In the genomic region with DNA sequence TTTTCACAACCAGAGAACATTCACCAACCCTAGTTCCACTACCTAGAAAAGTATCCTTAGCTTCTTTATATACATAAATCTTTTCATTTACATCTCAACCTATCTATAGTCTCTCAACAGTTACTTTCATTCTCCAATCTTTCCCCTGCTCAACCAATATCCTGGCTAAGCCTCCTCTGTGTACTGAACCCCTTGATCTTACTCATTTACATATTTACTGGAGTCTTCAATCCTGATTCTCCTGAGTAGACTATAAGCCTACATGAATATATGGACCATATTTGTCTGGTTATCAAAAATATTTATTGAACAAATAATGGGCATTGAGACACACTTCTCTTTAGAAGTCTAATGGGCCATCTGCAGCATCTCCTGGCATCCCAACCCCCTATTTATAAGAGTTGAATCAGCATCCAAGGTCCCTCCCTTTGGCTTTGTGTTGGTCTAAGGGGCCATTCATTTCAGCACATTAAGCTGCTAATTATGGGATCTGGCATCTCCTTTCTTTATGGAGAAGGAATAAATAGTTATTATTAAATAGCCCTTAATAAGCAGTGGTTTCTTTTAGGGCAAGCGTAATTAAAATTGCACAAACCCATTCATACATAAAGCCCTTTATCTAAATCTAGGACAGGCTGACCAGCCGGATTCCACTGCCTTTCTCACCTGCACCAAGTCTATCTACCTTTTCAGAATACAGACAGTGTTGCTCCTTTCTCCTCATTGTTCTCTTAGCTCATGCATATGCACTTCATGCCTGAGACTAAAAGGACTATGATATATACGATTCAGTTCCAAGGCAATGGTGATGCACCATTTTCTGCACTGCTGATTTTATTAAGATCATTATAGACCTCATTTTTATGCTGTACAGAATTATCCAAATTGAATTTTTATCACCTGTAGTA, we compare ENCODE assay signal across 20 mouse cellular contexts.
DNase-seq lines count a peak whose midpoint lies in the region; ATAC-seq and TF ChIP-seq lines count a peak whose summit lies in the region.
"Had no signal": no experiment of that assay in that cellular context is flagged by ENCODE, and none has a peak within 500 bp of the region (broad histone marks: within the 10 kb centered on the region; RNA-seq: fewer than 3 reads in every experiment).

No protein-coding gene starts in this region.

- peaks cover 7% of the 10 kb centered on the region; the same call in 1 of the 2 replicates for H3K4me1 ChIP-seq in forebrain, embryonic 13.5 days
- H3K4me1 ChIP-seq in forebrain, postnatal 0 days (ENCODE audit: insufficient read depth) = no peaks in the 10 kb centered on the region
- H3K4me1 ChIP-seq: embryonic facial prominence, embryonic 15.5 days; heart, embryonic 10.5 days; hindbrain, embryonic 12.5 days had no signal

- no peak for TF ChIP-seq POLR2A in brain, embryonic 14.5 days (IDR thresholded peaks at IDR 0.05; ENCODE audit: borderline replicate concordance, extremely low read depth, insufficient read depth, insufficient read length, poor library complexity, severe bottlenecking)

- TF ChIP-seq CTCF in brain, embryonic 14.5 days (IDR thresholded peaks at IDR 0.05; ENCODE audit: borderline replicate concordance, extremely low read depth, insufficient read depth, insufficient read length) = no peak
- TF ChIP-seq CTCF in forebrain, postnatal 0 days (IDR thresholded peaks at IDR 0.05; ENCODE audit: low read depth) = no peak
- no peak for TF ChIP-seq CTCF in gastrocnemius, adult 2 months (IDR thresholded peaks at IDR 0.05)

- peak; percentile 39 for DNase-seq in heart, adult 11 months
- no peak for DNase-seq in heart, adult 8-10 months (ENCODE audit: low spot score)
- DNase-seq in brain, embryonic 14.5 days (ENCODE audit: low read depth) = peak; percentile 80
- no peak for DNase-seq in forebrain, postnatal 0 days
- DNase-seq in gastrocnemius, adult 2 months = no peak
- DNase-seq in left cerebral cortex, postnatal 36 days (ENCODE audit: low spot score in 2 of 2) = no peak
- DNase-seq: adrenal gland, adult 8-10 months; cerebellum, adult 18-20 months; cerebellum, adult 9-11 months; cerebellum, postnatal 36 days; gastrocnemius, postnatal 14 days; heart, postnatal 10 days; heart, postnatal 4 days; kidney, adult 18-20 months had no signal

- H3K36me3 ChIP-seq in forebrain, embryonic 13.5 days (ENCODE audit: poor library complexity, severe bottlenecking) = no peaks in the 10 kb centered on the region
- no peaks in the 10 kb centered on the region for H3K36me3 ChIP-seq in forebrain, postnatal 0 days (ENCODE audit: insufficient read depth)
- H3K36me3 ChIP-seq: embryonic facial prominence, embryonic 15.5 days; heart, embryonic 10.5 days; hindbrain, embryonic 12.5 days had no signal

- no peak overlapping the region for H3K4me3 ChIP-seq in forebrain, embryonic 13.5 days
- H3K4me3 ChIP-seq in forebrain, postnatal 0 days (ENCODE audit: low read depth, low read length) = no peak overlapping the region
- no peak overlapping the region for H3K4me3 ChIP-seq in gastrocnemius, adult 2 months
- H3K4me3 ChIP-seq: embryonic facial prominence, embryonic 15.5 days; erythroblast, embryonic 14.5 days; heart, embryonic 10.5 days; hindbrain, embryonic 12.5 days had no signal

- peak; percentile 86 for ATAC-seq in forebrain, embryonic 13.5 days
- ATAC-seq in forebrain, postnatal 0 days = peak; percentile 64; the same call in 1 of the 2 replicates
- ATAC-seq: hindbrain, postnatal 0 days had no signal

- no peak overlapping the region for H3K27ac ChIP-seq in forebrain, embryonic 13.5 days
- H3K27ac ChIP-seq in forebrain, postnatal 0 days (ENCODE audit: low read depth, low read length) = no peak overlapping the region
- H3K27ac ChIP-seq in gastrocnemius, adult 2 months = no peak overlapping the region
- H3K27ac ChIP-seq: embryonic facial prominence, embryonic 15.5 days; heart, embryonic 10.5 days; hindbrain, embryonic 12.5 days; hindbrain, postnatal 0 days had no signal

- H3K9ac ChIP-seq in forebrain, embryonic 13.5 days = no peak overlapping the region
- no peak overlapping the region for H3K9ac ChIP-seq in forebrain, postnatal 0 days
- H3K9ac ChIP-seq: embryonic facial prominence, embryonic 15.5 days; hindbrain, embryonic 12.5 days had no signal

- H3K27me3 ChIP-seq in forebrain, embryonic 13.5 days = no peaks in the 10 kb centered on the region
- no peaks in the 10 kb centered on the region for H3K27me3 ChIP-seq in forebrain, postnatal 0 days (ENCODE audit: insufficient read depth, low read length)
- H3K27me3 ChIP-seq: embryonic facial prominence, embryonic 15.5 days; hindbrain, embryonic 12.5 days had no signal

- WGBS in forebrain, embryonic 13.5 days = 20% methylated on average over 3 of the region's 3 CpGs
- WGBS in forebrain, postnatal 0 days = 16% methylated on average over 3 of the region's 3 CpGs

- no peak overlapping the region for H3K4me2 ChIP-seq in forebrain, embryonic 13.5 days
- H3K4me2 ChIP-seq in forebrain, postnatal 0 days (ENCODE audit: low read depth) = no peak overlapping the region
- H3K4me2 ChIP-seq: embryonic facial prominence, embryonic 15.5 days; hindbrain, embryonic 12.5 days had no signal

- no peaks in the 10 kb centered on the region for H3K9me3 ChIP-seq in forebrain, embryonic 13.5 days (replicated peaks)
- H3K9me3 ChIP-seq in forebrain, postnatal 0 days (ENCODE audit: low read length) = no peaks in the 10 kb centered on the region
- H3K9me3 ChIP-seq: embryonic facial prominence, embryonic 15.5 days; heart, embryonic 10.5 days; hindbrain, embryonic 12.5 days had no signal

- intact Hi-C loops in gastrocnemius, adult 2 months (cut with DNase I) = no loop called here
- intact Hi-C loops in left cerebral cortex, postnatal 36 days (cut with DNase I) = no loop called here

Comparison
In these comparisons a context has a peak if more than half of its experiments do, and no peak if none do; other contexts are left out.
1. DNase-seq: peak in heart, adult 11 months (single experiment) and brain, embryonic 14.5 days (single experiment); none in heart, adult 8-10 months (single experiment), forebrain, postnatal 0 days (single experiment), gastrocnemius, adult 2 months (single experiment) and left cerebral cortex, postnatal 36 days (0 of 2).